Mouse (Mus musculus) right cerebral cortex, adult 18-20 months (tissue): ENCODE measurements around the gene March6.

Experiments
- DNase-seq: peaks from one replicate; pipeline ENCODE4 v3.0.0; 2022; ENCODE audit warnings: mixed read lengths

Gene March6

GRCm38 (mm10) chr15:31414179-31414898, 116.5 kb downstream of the March6 start:
- DNase-seq = no peak

- no peak for DNase-seq
These were observed 117.2 kb downstream of the March6 start for GRCm38 (mm10) chr15:31413662-31414061.

- DNase-seq = no peak
These were observed 117.9 kb downstream of the March6 start for GRCm38 (mm10) chr15:31412933-31413332.

- no peak for DNase-seq
These were observed 118.4 kb downstream of the March6 start for GRCm38 (mm10) chr15:31412436-31412835.

- DNase-seq = no peak
These were observed 123.4 kb downstream of the March6 start for GRCm38 (mm10) chr15:31407490-31407889.

- no peak for DNase-seq
These were observed 124.0 kb downstream of the March6 start for GRCm38 (mm10) chr15:31406881-31407280.
